Mouse (Mus musculus) embryonic fibroblast, embryonic 13.5 days (primary cell): ENCODE data around the gene Ceacam12. TPM values are rescaled to one million over a fixed set of nuclear protein-coding genes. Genes with fewer than 3 reads are reported as not detected.
"Not testable (repeated sequence)": the region's sequence is repeated elsewhere in the genome, so short reads cannot be mapped to it uniquely, and the experiment has no call there.

Experiments
- H3K27ac ChIP-seq: 2 replicates; pipeline ENCODE4 v1.5.1; 2012; ENCODE audit warnings: low read length, control low read depth, inconsistent platforms; ENCODE audit not compliant: insufficient read depth
- H3K4me1 ChIP-seq: 2 replicates; pipeline ENCODE4 v1.6.1; 2011; ENCODE audit warnings: low read length; ENCODE audit not compliant: control insufficient read depth, insufficient read depth
- H3K4me3 ChIP-seq: 2 replicates; pipeline ENCODE4 v1.5.1; 2011; ENCODE audit warnings: mild to moderate bottlenecking, control low read depth, low read length; ENCODE audit not compliant: insufficient read depth
- CTCF ChIP-seq: IDR thresholded peaks from 2 replicates; pipeline ENCODE4 v1.5.1; 2011; ENCODE audit warnings: mild to moderate bottlenecking, control low read depth, low read length, moderate library complexity, borderline replicate concordance; ENCODE audit not compliant: insufficient read depth
- POLR2A ChIP-seq: IDR thresholded peaks from 2 replicates; pipeline ENCODE4 v1.6.1; 2011; ENCODE audit warnings: low read depth, mild to moderate bottlenecking, control low read depth, low read length, moderate library complexity
- polyA plus RNA-seq: library from polyadenylated mRNA; stranded (reverse); fragments of >200 nt; gene quantifications from 2 replicates; pipeline ENCODE4 v1.2.4, GENCODE M21; 2011; ENCODE audit warnings: low read depth; ENCODE audit not compliant: missing spikeins, insufficient read length

The Ceacam12 gene
- not detected in 2 replicates for polyA plus RNA-seq

GRCm38 (mm10) chr7:18065629-18066028 lies at the start of gene Ceacam12:
Gene Ceacam12 (plus strand): TSS chr7:18065929.
- H3K4me1 ChIP-seq, result no peaks in the 10 kb centered on the region
- no peak within 1 kb of the TSS for H3K4me3 ChIP-seq
- TF ChIP-seq POLR2A (no peak), CTCF (no peak)
- H3K27ac ChIP-seq, result no peak within 1 kb of the TSS

- H3K4me1 ChIP-seq, H3K4me3 ChIP-seq, H3K27ac ChIP-seq: not testable (repeated sequence)
Measured at GRCm38 (mm10) chr7:18073821-18074220, 8.1 kb downstream of the Ceacam12 start.

- Histone ChIP-seq H3K4me3 (no peak overlapping the region), H3K27ac (no peak overlapping the region), H3K4me1 (no peaks in the 10 kb centered on the region)
- no peak for TF ChIP-seq CTCF
Measured at GRCm38 (mm10) chr7:18100785-18101184, 35.1 kb downstream of the Ceacam12 start.

Other genes with a start within 250 kb of the Ceacam12 start
- not detected in 2 replicates for gene Gm5155, start 194.2 kb upstream of the Ceacam12 start, polyA plus RNA-seq
- not detected in 2 replicates for gene Ceacam11, start 93.8 kb upstream of the Ceacam12 start, polyA plus RNA-seq
- not detected in 2 replicates for gene Ceacam13, start 56.0 kb upstream of the Ceacam12 start, polyA plus RNA-seq
- not detected in 2 replicates for gene Igfl3, start 110.6 kb downstream of the Ceacam12 start, polyA plus RNA-seq
- gene Mill1, start 179.4 kb downstream of the Ceacam12 start, polyA plus RNA-seq, result not detected in 2 replicates